Mouse (Mus musculus): ENCODE measurements around the gene Kctd18.

Kctd18 gene

GRCm38 (mm10) chr1:57989052-57989600 lies 29.6 kb downstream of the Kctd18 start:
- DNase-seq (ENCODE audit: low spot score), result no peak

DNA sequence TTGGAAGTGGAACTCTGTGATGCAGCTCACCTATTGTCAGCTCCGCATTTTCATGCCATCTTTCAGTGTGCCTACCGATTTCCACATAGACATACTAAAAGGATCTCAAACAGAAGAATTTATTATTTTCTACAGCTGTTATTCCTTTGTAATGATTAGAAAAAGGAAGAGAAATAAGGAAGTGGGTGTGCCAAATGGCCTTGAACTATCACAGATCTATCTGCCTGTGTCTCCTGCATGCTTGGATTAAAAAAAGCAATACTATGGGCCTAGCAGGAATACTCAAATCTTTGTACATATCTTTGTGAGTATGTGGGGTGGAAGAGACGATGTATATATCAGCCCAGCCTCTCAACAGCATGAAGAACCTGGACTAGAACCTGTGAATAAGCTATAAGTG lies 41.9 kb downstream of the Kctd18 start:
- DNase-seq (ENCODE audit: low spot score), result no peak

DNA sequence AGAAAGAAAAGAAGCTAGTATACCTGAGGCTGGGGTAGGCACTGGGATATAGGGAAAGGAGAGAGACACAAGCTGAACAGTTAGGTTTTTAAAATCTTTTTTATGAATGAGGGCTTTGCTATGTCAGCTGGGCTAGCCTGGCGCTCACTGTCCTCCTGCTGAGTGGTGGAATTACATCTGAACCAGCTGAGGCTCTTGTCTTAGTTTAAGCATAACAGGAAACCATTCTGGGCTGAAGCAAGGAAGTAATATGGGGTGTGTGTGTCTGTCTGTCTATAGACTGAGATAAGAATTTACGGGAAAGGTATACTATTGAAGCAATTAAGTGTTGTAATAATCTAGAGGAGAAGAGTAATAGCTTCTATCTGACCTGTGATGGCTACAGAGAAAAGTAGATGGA lies 47.2 kb downstream of the Kctd18 start:
- no peak for DNase-seq (ENCODE audit: low spot score)

GRCm38 (mm10) chr1:57969327-57970271 lies 49.2 kb downstream of the Kctd18 start:
- peak; percentile 93 for DNase-seq (ENCODE audit: low spot score)

DNA sequence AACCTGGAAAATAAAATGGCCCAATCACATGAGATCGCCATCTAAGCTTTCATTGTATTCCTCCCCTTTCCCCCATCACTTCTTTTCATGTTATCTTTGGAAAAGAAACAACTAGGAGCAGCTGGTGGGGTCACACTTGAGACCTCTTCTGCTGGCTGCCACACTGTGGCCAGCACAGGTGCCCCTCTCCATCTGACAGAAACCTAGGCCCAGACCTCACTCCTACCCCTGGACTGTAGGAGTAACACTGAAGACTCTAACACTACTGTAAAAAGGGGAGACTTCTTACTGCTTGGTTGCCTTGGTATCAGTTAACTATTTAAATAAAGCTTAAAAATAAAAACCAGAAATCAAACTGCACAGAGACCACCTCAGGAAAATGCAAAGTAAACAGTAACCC lies 63.0 kb downstream of the Kctd18 start:
- DNase-seq (ENCODE audit: low spot score), result no peak

DNA sequence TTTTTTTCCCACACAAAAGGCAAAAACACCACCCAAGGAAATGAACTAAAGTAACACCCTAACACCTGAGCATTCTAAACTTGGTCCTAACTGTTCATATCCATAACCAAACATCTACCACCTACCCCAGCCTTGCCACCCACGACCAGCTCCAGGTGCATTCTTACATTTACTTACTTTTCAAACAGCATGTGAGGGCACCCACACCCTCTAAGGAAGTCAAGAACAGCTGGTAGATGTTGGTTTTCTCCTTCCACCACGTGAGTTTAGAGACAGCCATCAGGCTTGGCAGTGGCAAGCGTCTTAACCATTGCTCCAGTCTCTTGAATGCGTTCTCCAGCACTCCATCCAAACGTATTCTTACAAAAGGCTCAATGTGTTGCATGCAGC lies 64.4 kb downstream of the Kctd18 start:
- no peak for DNase-seq (ENCODE audit: low spot score)

DNA sequence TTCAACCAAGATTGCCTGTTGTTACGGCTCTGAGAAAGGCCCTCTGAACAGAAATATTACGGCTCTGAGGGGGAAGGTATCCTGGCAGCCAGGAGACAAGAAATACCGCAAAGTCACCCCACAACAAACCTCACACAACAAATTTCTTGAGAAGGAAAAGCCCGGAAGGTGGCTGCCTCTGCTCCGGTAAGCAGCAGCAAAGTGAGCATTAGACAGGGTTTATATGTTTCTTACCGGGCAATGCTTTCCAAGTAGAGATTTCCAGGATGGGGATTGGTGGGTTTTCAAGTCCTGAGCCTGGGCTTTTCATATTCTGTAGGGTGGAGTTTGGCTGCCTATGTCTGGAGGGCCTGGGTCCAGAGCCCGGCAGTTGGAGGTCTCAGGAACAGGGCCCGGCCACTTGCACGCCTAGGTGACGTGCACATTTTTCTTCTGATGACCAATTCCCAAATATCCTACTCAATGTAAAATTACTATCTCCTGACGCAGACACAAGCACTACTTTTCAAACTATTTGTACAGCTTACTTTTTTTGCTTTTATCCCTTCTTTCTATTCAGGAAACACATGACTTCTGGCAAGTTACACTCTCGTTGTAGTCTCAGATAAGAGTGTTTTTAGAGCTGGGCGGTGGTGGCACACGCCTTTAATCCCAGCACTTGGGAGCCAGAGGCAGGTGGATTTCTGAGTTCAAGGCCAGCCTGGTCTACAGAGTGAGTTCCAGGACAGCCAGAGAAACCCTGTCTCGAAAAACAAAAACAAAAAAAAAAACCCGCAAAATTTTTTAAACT lies 65.0 kb downstream of the Kctd18 start:
- DNase-seq (ENCODE audit: low spot score), result no peak

DNA sequence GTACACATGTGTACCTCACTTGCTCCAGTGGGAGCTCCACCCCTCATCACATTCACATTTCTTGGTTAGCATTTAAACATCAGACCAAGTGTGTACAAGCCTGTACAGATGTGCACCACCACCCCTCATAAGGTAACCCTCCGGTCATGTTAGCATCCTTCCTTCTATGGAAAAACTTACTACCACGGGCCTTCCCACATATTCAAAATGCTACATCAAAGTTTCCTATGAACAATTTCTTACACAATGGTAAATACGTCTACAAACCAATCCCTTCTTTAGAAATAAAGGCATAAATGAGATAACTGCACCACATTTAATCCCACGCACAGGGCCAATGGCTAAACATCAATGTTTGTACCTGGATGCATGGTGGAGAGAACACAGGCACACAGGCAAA lies 66.2 kb downstream of the Kctd18 start:
- DNase-seq (ENCODE audit: low spot score), result no peak

DNA sequence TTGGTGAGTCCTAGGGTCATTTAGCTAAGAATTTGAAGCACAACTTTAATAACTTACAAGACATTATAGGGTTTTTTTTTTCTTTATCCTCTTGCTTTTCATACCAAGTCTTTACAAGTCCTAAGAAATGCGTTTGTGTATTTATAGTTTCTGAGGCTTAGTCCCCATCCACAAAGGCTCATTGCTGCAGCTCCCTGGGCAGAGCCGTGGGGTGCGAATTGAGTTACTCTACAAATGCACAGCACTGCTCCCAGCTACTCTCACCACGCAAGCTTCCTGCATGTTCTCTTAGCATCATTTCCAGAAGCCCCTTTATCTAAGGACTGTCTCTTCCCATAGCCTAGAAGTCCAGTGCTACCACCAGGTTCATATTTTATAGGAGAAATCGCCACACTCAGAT lies 69.0 kb downstream of the Kctd18 start:
- no peak for DNase-seq (ENCODE audit: low spot score)

DNA sequence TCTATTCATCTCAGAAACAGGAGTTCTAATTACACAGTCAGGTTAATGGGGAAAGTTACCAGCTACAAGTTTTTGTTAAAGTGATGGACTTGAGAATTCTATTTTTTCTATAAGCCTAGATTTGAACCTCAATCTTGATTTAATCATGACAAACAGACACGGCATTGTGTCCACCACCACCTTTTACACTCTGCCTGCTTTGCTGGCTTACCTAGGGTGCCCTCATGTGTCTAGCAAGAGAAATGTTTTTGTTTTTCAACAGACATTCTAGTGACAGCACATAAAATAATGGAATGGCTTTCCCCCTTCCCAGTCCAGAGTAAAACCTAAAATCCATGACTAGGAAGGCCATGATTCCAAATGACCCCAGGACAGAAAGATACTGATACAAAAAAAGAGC lies 69.6 kb downstream of the Kctd18 start:
- no peak for DNase-seq (ENCODE audit: low spot score)

GRCm38 (mm10) chr1:57947552-57948347 lies 71.0 kb downstream of the Kctd18 start:
- DNase-seq (ENCODE audit: low spot score), result no peak

DNA sequence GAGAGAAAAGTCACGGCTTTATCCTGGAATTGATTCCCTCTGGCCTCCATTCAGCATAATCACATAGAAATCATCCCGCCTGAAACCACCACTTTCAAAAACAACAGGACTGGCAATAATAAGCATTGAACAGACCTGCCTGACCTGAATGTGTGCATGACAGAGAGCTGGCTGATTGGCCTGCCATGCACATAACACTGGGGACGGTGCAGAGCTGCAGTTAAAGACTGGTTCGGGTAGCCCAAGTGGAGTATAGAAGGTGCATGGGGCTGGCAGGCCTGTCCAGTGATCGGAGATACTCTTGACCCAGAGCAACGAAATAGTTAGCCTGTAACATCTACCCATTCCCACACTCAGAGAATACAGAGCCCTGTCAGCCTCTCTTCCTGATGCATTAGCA lies 76.5 kb downstream of the Kctd18 start:
- DNase-seq (ENCODE audit: low spot score), result no peak

- no peak for DNase-seq (ENCODE audit: low spot score)
These were observed 77.0 kb downstream of the Kctd18 start for GRCm38 (mm10) chr1:57941734-57942133.

- no peak for DNase-seq (ENCODE audit: low spot score)
These were observed 77.7 kb downstream of the Kctd18 start for GRCm38 (mm10) chr1:57941095-57941494.

DNA sequence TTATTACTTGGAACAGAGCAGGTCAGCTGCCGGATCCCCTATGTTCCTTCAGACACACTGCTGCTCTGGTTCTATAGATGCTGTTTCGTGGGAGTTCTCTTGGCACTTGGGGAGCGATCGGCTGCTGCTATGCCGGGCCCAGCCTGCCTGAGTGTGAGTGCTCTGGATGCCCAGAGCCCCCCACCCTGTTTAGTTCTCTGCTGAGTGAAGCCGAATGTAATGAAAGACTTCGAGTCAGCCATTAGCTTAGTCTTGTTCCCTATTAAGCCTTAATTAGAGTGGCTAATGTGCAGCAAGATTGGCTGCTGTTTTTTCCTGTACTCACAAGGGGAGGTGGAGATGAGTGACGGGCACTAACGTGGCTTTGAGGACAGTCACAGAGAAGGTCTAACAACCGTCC lies 78.1 kb downstream of the Kctd18 start:
- no peak for DNase-seq (ENCODE audit: low spot score)

GRCm38 (mm10) chr1:57934287-57934686 lies 84.5 kb downstream of the Kctd18 start:
- no peak for DNase-seq (ENCODE audit: low spot score)

DNA sequence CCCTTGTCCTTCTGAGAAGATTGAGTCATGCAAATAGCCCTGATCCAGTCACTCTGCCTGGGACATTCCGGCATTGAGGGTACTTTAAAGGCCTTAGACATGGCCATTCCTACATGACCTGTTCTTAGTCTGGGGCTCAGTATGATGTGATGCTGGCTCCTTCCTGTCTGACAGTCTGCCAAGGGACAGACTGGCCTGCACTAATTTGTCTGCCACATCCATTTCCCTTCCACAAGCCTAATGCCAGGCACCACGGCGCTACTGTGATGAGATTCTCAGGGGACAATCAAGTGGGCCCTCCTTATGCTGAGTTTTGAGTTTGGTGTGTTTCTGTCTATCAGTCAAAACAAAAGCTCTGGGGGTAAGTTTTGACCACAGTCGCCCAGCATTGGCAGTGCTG lies 100.2 kb downstream of the Kctd18 start:
- no peak for DNase-seq (ENCODE audit: low spot score)

GRCm38 (mm10) chr1:57917342-57917741 lies 101.4 kb downstream of the Kctd18 start:
- DNase-seq (ENCODE audit: low spot score), result no peak

DNA sequence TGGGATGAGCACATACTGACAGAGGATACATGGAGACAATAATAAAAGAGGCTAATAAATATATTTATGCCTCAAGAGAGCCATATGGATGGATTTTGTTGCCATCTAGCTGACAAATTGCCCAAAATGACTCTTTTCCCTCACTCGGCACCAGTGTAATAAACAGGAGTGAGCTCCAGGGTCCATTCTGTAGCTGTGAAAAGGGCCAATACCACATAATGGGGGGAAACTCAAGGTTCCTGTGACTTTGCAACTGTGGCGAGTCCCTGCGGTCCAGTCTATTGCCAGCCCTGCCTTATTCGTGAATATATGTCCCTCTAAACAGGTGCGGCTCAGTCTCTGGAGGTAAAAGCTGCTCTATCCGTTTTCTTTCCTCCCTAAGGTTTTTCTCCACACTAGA lies 107.2 kb downstream of the Kctd18 start:
- no peak for DNase-seq (ENCODE audit: low spot score)

DNA sequence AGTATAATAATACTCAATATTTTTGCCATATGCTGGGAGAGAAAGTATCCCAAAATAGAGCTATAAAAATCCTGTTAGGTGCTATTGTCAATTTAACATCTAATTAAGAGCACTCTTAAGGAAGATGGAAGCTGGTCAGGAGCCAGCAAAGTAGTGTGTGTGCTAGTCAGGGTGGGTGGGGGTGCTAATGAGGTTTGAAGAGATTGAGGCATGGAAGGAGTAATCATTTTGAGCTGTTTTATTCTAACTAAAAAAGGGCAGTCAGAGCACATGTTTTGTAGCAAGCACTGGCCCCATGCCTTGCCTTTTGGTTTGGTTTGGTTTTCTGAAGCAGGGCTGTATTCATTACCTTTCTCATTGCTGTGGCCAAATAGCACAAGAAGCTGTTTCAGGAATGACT lies 112.4 kb downstream of the Kctd18 start:
- DNase-seq (ENCODE audit: low spot score), result no peak

DNA sequence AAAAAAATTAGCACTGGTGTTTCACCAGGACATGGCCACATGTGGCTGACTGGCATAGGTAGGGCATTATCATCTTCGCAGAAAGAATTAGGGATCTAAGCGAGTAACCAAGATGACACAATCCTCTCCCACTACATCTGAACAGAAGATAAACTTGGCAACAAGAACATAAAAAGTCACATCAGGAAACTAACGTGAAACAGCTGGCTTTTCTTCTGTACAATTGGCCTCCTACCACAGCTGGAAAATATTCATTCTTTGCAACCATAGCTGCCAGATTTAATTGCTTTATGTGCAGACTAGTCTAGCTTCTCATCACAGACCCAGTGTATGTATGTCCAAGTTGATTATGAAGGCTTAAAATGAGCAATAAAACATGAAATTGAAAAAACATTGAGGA lies 112.8 kb downstream of the Kctd18 start:
- DNase-seq (ENCODE audit: low spot score), result no peak
